Mouse (Mus musculus) lung, postnatal 0 days (tissue): ENCODE measurements at regions not wholly inside any gene's neighbourhood (a gene's known extent, or its start where the extent isn't known, plus 50 kb on each side); places are given as distances from the start of the nearest gene placed in this dataset.

Source experiments
- ATAC-seq: fragments of 200-750 bp; cut with Nextera tagmentation; 2 replicates; pipeline ENCODE4 v1.8.0; 2017; ENCODE audit warnings: moderate library complexity
- DNase-seq: peaks from one replicate; pipeline ENCODE4 v3.0.0-alpha.2; 2016; ENCODE audit warnings: low spot score
- H3K27ac ChIP-seq: fragments of 300-500 bp; sonication (generic); 2 replicates; pipeline ENCODE4 v1.5.1; 2014; ENCODE audit warnings: antibody characterized with exemption, mild to moderate bottlenecking, low read length, mixed read lengths
- H3K27me3 ChIP-seq: fragments of 300-500 bp; sonication (generic); replicated peaks from 2 replicates; pipeline ENCODE4 v1.6.1; 2014; ENCODE audit warnings: low read length, mixed read lengths; ENCODE audit not compliant: insufficient read depth
- H3K36me3 ChIP-seq: fragments of 300-500 bp; sonication (generic); 2 replicates; pipeline ENCODE4 v1.6.1; 2014; ENCODE audit warnings: low read length, mixed read lengths; ENCODE audit not compliant: insufficient read depth
- H3K4me1 ChIP-seq: fragments of 300-500 bp; sonication (generic); 2 replicates; pipeline ENCODE4 v1.6.1; 2014; ENCODE audit warnings: antibody characterized with exemption, low read depth, low read length, mixed read lengths; ENCODE audit not compliant: insufficient read depth
- H3K4me2 ChIP-seq: fragments of 300-500 bp; sonication (generic); replicated peaks from 2 replicates; pipeline ENCODE4 v1.6.1; 2014; ENCODE audit warnings: low read depth, mild to moderate bottlenecking, low read length, moderate library complexity, mixed read lengths
- H3K4me3 ChIP-seq: fragments of 300-500 bp; sonication (generic); 2 replicates; pipeline ENCODE4 v1.5.1; 2014; ENCODE audit warnings: low read depth, low read length
- H3K9ac ChIP-seq: fragments of 300-500 bp; sonication (generic); replicated peaks from 2 replicates; pipeline ENCODE4 v1.6.1; 2014; ENCODE audit warnings: low read depth, mild to moderate bottlenecking
- H3K9me3 ChIP-seq: fragments of 300-500 bp; sonication (generic); 2 replicates; pipeline ENCODE4 v1.6.1; 2016; ENCODE audit warnings: low read length, mixed read lengths
- CTCF ChIP-seq: IDR thresholded peaks from 2 replicates; pipeline ENCODE4 v1.5.1; 2016; ENCODE audit warnings: antibody characterized with exemption, mild to moderate bottlenecking
- EP300 ChIP-seq: IDR thresholded peaks from 2 replicates; pipeline ENCODE4 v1.6.1; 2016; ENCODE audit warnings: antibody characterized with exemption, mild to moderate bottlenecking, control low read depth
- WGBS: fragments of 180-500 bp; shearing (Covaris S2); extraction: QIAGEN DNeasy Blood & Tissue Kit; methylation state at CpG from one replicate; pipeline ENCODE4 v1.1.7; 2014; 5-methylcytosine and 5-hydroxymethylcytosine counted together

GRCm38 (mm10) chr10:74722971-74723370 is 244.0 kb upstream of the Gnaz start:
- Histone ChIP-seq H3K27ac (no peak overlapping the region), H3K27me3 (no peaks in the 10 kb centered on the region), H3K9ac (no peak overlapping the region), H3K9me3 (no peaks in the 10 kb centered on the region), H3K36me3 (no peaks in the 10 kb centered on the region), H3K4me1 (no peaks in the 10 kb centered on the region), H3K4me3 (no peak overlapping the region), H3K4me2 (no peak overlapping the region)
- no peak for TF ChIP-seq CTCF
- TF ChIP-seq EP300, result no peak
- no peak for DNase-seq
- no peak for ATAC-seq

- Histone ChIP-seq H3K27ac (no peak overlapping the region), H3K27me3 (no peaks in the 10 kb centered on the region), H3K4me1 (no peaks in the 10 kb centered on the region), H3K9ac (no peak overlapping the region), H3K9me3 (no peaks in the 10 kb centered on the region), H3K4me2 (no peak overlapping the region), H3K4me3 (no peak overlapping the region), H3K36me3 (no peaks in the 10 kb centered on the region)
- ATAC-seq (no peak), DNase-seq (no peak)
- TF ChIP-seq CTCF, result no peak
- no peak for TF ChIP-seq EP300
- WGBS, result 86% methylated on average over 2 of the region's 2 CpGs
Measured at GRCm38 (mm10) chr10:74749446-74749845, 217.5 kb upstream of the Gnaz start.

DNA sequence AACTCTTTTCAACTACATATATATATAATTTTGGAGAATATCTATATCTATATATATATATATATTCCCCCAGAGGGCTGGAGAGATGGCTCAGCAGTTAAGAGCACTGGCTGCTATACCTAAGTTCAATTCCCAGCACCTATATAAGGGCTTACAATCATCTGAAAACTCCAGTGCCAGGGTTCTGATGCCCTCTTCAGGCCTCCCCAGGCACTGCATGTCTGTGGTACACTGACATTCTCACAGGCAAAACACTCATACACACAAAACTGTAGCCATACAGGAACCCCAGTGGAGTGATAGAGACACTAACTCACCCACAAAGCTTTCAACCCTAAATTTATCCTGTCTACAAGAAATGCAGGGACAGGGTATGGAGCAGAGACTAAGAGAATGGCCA is 216.1 kb upstream of the Gnaz start:
- no peak overlapping the region for H3K4me3 ChIP-seq

DNA sequence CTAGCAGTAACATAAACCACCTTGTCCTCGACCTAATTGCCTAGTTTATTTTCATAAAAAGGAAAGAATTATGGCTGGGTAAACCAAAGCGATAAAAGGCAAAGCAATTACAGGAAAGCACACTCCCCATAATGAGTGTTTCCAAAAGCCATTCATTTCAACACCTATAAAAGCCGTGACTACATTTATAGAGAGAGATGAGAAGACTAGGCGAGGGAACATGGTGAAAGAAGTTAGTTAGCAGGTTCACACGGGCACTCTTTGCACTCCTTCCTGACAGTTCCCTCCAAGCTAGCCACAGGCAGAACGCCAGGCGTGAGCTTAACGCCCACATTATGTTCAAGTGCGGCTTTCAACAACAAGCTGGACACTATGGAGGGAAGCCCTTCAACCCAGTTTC is 206.2 kb upstream of the Gnaz start:
- 65% methylated on average over 9 of the region's 9 CpGs for WGBS
- Histone ChIP-seq H3K4me2 (no peak overlapping the region), H3K27ac (no peak overlapping the region), H3K36me3 (no peaks in the 10 kb centered on the region), H3K4me3 (no peak overlapping the region), H3K27me3 (no peaks in the 10 kb centered on the region), H3K9me3 (no peaks in the 10 kb centered on the region), H3K4me1 (no peaks in the 10 kb centered on the region), H3K9ac (no peak overlapping the region)
- DNase-seq (no peak), ATAC-seq (no peak)
- no peak for TF ChIP-seq CTCF
- TF ChIP-seq EP300, result no peak

More for the DNA sequence above, 216.1 kb upstream of the Gnaz start:
- no peak overlapping the region for H3K4me2 ChIP-seq
- no peaks in the 10 kb centered on the region for H3K4me1 ChIP-seq
- no peaks in the 10 kb centered on the region for H3K9me3 ChIP-seq
- no peak for ATAC-seq
- H3K36me3 ChIP-seq, result no peaks in the 10 kb centered on the region
- no peaks in the 10 kb centered on the region for H3K27me3 ChIP-seq
- TF ChIP-seq CTCF, result no peak
- no peak for TF ChIP-seq EP300
- no peak overlapping the region for H3K9ac ChIP-seq
- DNase-seq, result no peak
- H3K27ac ChIP-seq, result no peak overlapping the region

GRCm38 (mm10) chr10:74789245-74789644 is 177.7 kb upstream of the Gnaz start:
- DNase-seq, result no peak
- Histone ChIP-seq H3K4me1 (no peaks in the 10 kb centered on the region), H3K27ac (no peak overlapping the region), H3K9me3 (no peaks in the 10 kb centered on the region), H3K36me3 (no peaks in the 10 kb centered on the region), H3K27me3 (no peaks in the 10 kb centered on the region), H3K9ac (no peak overlapping the region), H3K4me3 (no peak overlapping the region), H3K4me2 (no peak overlapping the region)
- TF ChIP-seq CTCF (no peak), EP300 (no peak)
- no peak for ATAC-seq
- WGBS, result 64% methylated on average over 2 of the region's 2 CpGs

DNA sequence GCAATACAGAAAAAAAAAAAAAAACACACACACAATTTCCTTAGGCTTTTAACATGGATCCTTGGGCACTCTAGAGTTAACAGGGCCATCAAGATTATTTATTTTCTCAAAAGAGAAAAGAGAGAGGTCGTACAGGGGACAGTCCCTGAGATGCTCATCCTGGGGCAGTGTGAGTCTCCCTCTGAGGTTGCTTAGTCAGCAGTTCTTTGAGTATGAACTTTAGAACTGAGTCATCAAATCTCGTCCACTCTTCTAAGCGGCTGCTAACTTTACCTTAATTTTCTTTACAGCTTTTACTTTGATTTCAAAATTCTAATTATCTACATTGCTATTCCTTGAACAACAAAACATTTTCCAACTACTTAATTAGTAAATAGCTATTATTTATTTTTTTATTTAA is 177.0 kb upstream of the Gnaz start:
- DNase-seq (no peak), ATAC-seq (no peak)
- Histone ChIP-seq H3K36me3 (no peaks in the 10 kb centered on the region), H3K4me2 (no peak overlapping the region), H3K27me3 (no peaks in the 10 kb centered on the region), H3K4me3 (no peak overlapping the region), H3K4me1 (no peaks in the 10 kb centered on the region), H3K9me3 (no peaks in the 10 kb centered on the region), H3K27ac (no peak overlapping the region), H3K9ac (no peak overlapping the region)
- 48% methylated on average over 3 of the region's 3 CpGs for WGBS
- TF ChIP-seq CTCF (no peak), EP300 (no peak)

- Histone ChIP-seq H3K27me3 (no peaks in the 10 kb centered on the region), H3K9ac (no peak overlapping the region), H3K36me3 (no peaks in the 10 kb centered on the region), H3K9me3 (no peaks in the 10 kb centered on the region), H3K4me3 (no peak overlapping the region), H3K27ac (no peak overlapping the region), H3K4me1 (no peaks in the 10 kb centered on the region), H3K4me2 (no peak overlapping the region)
- ATAC-seq (no peak), DNase-seq (no peak)
- TF ChIP-seq EP300 (no peak), CTCF (no peak)
Measured at GRCm38 (mm10) chr10:74823395-74823794, 143.6 kb upstream of the Gnaz start.
